Mouse (Mus musculus): ENCODE data around the gene Ing4.

DNA sequence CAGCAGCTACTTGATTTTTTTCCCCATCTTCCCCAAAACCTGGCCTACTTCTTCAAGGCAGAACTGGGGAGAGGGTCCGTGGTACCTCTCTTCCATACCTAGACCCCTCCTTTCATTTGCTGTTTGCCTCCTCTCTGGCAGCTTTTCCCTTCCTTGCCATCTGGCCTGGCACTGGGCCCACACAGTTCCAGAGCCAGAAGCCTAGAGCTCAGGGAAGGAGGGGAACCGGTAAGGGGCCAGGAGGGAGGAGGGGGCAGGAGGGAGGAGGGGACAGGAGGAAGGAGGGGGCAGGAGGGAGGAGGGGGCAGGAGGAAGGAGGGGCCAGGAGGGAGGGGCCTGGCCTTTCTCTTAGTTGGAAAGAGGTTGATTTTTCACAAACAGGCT, 32.3 kb downstream of the Ing4 start:
- TF ChIP-seq ZNF384 (IDR thresholded peaks at IDR 0.05; ENCODE audit: low read depth, low read length): no peak
- no peak for TF ChIP-seq CHD2 (IDR thresholded peaks at IDR 0.05; ENCODE audit: low read depth, low read length)
- TF ChIP-seq MAFK (IDR thresholded peaks at IDR 0.05; ENCODE audit: insufficient read depth, low read depth, low read length): no peak
- TF ChIP-seq HCFC1 (IDR thresholded peaks at IDR 0.05; ENCODE audit: borderline replicate concordance, insufficient read depth, low read length): no peak
- no peak for TF ChIP-seq ZC3H11A (IDR thresholded peaks at IDR 0.05; ENCODE audit: borderline replicate concordance, low read depth, low read length)

Measured in ES-E14 (cell line).